Mouse (Mus musculus) layer of hippocampus, postnatal 25 days (tissue): ENCODE data around the gene Arih2. TPM values are rescaled to one million over a fixed set of nuclear protein-coding genes. Genes with fewer than 3 reads are reported as not detected.
"Not testable (repeated sequence)": the region's sequence is repeated elsewhere in the genome, so short reads cannot be mapped to it uniquely, and the experiment has no call there.

Experiments used
- DNase-seq, 2 experiments: peaks; one replicate each; pipeline ENCODE4 v3.0.0; 2022; ENCODE audit warnings: mixed read lengths in 2 of 2, low spot score in 1 of 2; ENCODE audit errors: extremely low spot score in 1 of 2
- total RNA-seq, 2 experiments: library from RNA; stranded (reverse); gene quantifications; 2 replicates each; pipeline ENCODE4 v1.2.3; 2021

The Arih2 gene
- total RNA-seq, result 10 to 100 TPM; 49.3 to 53.9 TPM

DNA sequence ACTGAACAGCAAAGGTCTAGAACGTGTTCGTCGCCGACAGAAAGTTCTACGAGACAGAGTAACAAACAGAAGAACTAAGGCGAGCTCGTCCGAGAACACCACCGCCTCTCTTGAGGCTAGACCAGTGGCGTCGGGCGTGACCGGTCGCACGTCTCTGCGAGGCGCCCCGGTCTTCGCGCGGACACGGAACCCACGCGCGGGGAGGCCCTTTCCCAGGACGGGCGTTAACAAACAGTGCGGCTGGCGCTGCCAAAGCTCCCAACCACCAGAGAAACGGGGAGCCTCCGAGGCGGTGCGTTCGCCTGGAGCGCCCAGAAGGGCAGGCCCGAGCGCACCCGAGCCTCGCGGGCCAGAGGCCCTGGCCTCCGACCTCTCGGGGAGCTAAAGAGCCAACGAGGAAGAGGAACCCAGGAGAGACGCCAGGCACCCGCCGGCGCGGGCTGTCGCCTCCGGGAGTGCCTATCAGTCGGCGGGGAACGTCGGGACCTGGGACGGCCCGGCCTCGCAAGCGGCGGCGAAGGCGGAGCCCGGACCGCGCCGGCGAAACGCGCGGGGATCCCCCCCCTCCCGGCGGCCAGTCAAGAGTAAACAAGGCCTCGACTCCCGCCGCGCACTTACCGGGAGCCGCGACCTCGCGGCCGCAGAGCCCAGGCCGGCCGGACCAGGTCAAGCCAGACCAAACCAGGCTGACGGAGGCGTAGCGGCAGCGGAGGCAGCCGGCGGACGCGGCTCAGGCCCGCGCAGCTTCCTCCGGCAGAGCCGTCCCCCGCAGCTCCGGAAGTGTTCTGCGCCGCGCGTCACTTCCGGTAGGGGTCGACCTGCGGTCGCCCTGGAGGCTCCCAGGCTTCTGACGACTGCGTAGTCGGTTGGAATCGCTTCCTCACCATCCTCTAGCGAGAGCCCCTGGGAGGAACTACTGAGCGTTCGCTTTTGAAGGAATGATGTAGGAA lies at the start of gene Arih2:
Gene Arih2, minus strand, starts transcription at position 776 of the 950 bp plus-strand sequence.
- DNase-seq, result peak; percentile 78 to 92

DNA sequence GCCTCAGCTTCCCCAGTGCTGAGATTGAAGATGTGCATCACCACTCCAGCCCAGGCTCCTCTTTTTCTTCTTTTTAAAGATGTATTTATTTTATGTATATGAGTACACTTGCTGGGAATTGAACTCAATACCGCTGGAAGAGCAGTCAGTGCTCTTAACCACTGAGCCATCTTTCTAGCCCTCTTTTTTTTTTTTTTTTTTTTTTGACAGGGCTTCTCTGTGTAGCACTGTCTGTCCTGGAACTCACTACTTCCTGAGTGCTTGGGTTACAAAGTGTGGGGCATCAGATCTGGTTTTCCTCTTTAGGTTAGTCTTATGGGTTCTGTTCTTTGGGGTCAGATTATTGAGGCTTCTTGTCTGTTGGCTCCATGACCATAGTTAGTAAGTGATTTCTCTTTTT lies 45.3 kb upstream of the Arih2 start:
- DNase-seq, result no peak

DNA sequence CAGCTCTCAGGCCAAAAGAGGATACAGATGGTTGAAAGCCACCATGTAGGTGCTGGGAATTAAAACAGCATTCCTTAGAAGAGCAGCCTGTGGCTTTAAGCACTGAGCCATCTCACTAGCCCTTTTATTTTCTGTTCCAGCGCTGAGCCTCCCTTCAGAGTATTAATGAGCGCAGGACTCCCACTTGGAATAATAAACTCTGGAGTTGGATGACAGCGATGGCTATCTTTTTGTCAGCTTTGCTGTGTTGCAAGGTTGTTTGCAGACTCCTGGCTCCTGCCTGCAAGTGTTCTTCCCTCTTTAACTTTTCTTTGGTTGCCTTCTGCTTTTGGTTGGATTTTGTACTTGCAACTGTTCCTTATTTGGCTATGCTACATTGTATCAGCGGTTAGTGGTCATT lies 44.8 kb upstream of the Arih2 start:
- DNase-seq, result no peak

DNA sequence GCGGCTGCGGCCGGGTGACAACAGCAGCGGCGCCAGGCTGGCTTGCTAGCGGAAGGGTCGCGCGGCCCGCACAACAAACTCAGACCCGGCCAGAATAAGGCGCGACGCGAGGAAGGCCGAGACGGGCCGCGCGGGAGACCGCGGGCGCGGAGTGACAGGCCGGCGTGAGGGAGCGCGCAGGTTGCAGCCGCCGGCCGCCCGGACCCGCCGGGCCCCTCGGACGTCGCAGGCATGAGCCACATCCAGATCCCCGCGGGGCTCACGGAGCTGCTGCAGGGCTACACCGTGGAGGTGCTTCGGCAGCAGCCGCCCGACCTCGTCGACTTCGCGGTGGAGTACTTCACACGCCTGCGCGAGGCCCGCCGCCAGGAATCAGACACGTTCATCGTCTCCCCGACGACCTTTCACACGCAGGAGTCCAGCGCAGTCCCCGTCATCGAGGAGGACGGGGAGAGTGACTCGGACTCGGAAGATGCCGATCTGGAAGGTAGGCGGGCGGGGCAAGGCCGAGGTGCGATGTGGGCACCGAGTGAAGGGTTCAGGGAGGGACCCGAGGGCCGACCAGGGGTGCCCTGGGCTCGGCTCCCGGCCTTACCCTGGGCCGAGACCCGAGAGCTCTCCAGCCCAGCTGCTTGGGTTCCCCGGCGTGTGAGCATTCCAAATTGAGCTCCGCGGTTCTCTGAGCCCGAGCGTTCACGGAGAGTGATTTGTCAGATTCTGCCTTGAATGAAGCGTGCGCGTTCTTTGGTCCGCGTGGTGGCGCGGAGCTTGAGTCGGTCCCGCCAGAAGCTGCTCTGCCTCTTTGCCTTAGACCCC lies 43.2 kb upstream of the Arih2 start:
- DNase-seq, result peak; percentile 54 to 59

DNA sequence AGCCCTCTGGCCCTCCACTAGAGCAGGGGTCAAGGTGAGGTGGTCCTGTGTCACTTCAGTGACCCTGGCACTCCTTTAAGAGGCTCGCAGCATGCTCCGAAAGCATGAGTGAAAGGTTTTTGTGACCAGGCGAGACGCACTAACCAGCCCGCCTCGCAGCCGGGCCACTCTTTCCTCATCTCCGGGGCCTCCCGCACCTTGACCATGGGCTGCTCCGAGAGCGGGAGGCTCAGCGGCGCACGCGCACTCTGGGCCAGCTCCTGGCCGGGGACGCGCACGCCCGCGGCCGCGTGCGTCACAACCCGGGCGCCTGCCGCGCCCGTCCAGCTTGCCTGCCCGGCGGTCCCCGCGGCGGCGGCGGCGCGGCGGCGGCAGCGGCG lies 42.6 kb upstream of the Arih2 start:
- DNase-seq, result peak; percentile 71 to 79

DNA sequence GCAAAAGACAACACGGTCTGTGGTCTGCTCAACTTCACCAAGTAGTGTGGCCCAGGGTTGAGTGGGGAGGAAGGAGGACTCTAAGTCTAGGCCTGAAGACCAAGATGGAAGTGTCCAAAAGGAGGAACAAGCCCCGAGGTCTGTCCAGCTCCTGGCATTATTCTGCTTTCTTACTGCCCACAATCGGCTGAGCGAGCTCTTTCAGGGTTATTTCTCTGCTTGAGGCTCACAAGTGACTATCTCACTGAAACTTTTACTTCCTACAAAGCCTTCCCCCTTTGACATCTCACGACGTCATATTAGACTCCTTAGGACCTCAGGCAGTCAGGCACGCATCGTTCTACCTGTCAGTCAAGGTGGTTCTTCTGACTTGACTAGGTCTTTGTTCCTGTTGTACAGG lies 42.2 kb upstream of the Arih2 start:
- DNase-seq, result no peak

DNA sequence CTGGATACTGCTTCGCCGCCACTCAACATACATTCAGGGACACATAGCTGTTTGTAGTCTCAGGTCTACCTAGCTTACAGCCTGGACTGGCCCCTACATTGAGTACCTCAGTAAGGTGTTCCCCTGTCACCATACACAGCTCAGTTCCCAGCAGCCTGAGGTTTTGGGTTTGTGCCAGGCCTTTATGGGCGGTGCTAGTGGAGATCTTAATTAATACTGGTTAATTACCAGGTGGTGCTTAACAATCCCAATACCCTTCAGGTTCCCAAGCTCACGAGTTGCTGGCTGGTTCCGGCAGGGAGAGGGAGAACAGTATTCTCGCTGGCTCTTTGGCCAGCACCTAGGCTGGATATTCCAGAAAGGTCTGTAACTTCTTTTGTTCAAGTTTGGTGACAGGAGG lies 41.7 kb upstream of the Arih2 start:
- no peak for DNase-seq

DNA sequence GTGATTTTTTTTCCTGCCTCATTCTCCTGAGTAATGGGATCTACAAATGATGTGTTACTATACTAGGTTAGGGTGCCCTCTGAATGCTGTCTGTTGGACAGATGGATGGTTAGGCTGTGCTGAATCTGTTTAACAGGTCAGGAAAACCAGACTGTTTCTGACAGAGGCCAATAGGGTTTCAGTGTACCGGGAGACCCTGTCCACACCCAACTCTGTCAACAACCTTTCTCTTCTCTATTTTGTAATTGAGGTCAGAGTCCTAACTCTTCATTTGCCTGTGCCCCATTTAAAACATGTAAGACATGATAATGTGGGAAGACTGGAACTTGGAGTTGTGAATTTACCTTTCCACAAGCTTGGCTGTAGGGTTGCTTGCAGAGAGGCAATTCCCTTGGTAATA lies 40.8 kb upstream of the Arih2 start:
- no peak for DNase-seq

DNA sequence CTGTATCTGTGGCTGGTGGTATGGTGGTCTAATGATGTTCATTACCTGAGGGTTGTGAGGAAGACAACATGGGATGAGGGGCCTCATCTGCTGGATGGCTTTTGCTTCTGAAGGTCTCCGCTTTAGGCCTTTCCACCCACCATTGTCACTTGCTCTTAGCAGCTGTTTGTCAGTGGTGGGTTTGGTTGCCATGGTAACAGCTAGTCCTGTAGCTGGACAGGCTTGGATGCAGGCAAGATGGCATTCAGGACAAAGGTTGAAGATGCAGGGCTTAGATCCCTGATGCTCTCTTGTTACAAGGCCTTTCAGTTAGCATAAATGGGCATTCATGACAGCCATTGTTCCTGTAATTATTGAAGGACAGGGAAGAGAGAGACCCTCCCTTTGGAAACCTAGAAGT lies 39.9 kb upstream of the Arih2 start, which contains the start of gene Prkar2a:
Gene Prkar2a, plus strand, starts transcription at position 209 of the 400 bp plus-strand sequence.
- no peak for DNase-seq

DNA sequence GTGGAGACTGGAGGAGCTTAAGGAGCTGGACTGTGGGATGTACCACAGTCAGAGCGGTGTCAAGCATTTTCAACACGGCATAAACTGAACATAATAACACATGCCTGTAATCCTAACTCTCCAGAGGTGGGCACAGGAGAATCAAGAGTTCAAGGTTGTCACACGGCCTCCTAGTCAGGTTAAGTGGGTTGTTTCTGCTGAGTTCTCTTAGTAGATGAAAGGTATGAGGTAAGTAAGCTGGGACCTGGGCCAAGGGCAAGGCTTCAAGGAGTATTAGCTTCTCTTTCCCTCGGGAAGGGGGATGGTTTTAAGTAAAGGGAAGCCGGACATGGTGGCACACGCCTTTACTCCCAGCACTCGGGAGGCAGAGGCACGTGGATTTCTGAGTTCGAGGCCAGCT lies 39.3 kb upstream of the Arih2 start:
- DNase-seq, result no peak

DNA sequence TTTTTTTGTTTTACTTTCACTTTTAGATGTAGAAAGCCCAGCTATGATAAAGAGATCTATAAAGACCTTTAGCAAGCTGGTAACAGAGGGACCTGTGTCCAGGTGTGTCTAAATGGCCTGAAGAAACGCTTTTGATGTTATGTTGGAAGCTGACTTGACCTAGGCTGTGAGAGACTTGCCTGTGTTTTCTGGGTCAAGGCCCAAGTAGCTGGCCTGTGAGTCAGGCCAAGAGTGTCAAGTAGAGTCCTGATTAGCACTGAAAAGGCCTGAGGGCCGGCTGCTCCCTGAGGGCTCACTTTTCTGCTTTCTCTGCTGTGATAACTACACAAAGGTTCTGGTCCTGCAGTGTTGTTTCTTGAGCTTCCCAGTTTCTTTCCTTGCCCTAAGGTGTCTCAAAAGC lies 38.5 kb upstream of the Arih2 start:
- no peak for DNase-seq

DNA sequence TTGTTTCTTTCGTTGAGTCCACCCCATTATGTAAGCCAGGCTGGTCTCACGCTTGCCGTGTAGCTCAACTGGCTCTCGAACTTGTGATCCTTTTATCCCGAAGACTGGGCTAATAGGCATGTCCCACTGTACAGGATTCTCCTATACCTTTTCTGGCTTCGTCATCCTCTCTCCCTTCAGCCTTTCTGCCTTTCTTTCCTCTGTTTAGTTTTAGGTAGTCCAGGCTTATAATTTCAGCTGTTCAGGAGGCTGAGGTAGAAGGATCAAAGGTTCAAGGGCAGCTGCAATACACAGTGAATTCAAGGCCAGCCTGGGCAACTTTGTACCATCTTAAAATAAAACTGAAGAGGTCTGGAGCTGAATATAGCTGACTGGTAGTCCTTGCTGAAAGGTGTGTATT lies 38.0 kb upstream of the Arih2 start:
- no peak for DNase-seq

DNA sequence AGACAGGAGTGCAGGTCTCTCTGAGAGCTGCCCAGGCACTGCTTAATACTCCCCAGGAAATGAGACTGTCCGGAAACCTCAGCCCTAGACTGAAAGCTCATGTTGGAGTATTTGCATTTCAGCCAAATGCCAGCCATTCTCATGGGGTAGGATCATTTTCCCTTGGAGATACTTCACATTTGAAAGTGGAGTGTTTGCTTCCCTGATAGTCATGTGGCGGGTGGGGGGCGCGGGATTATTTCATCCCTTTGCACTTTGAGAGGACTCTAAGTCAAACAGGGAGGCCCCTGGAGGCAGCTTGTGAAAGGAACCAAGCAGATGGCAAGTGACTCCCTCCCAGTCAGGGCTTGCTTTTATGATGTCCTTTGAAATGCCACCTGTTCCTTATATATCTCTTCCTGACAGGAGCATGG lies 37.3 kb upstream of the Arih2 start:
- DNase-seq, result no peak

DNA sequence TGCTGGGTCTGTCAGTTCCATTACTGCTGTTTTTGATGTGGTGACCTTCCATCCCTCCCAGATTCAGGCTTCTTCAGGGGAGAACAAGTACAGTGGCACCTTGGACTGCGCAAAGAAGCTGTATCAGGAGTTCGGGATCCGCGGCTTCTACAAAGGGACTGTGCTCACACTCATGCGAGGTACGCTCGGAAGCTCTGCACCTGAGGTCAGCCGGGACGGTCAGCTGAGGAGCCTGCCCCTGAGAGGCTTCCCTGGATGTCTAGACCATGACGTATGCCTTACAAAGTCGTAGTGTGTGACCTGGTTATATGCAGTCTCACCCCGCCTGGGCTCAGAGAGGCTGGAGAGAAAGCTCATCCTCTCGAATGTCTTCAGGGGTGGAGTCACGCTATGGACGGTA lies 30.8 kb upstream of the Arih2 start:
- DNase-seq, result no peak

DNA sequence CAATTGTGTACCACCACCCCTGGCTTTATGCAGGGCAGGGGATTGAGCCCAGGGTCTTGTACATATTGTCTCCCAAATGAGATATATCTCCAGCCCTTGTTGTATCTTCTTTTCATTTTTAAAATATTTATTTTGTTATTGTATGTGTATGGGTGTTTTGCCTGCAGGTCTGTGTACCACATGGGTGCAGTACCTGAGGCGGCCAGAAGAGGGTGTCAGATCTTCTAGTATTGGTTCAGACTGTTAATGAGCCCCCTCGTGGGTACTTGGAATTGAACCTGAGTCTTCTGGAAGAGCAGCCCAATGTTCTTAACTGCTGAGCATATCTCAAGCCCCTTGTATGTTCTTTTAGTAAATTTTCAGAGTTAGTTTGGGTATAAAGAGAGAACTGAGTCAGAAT lies 24.0 kb upstream of the Arih2 start:
- DNase-seq, result no peak

DNA sequence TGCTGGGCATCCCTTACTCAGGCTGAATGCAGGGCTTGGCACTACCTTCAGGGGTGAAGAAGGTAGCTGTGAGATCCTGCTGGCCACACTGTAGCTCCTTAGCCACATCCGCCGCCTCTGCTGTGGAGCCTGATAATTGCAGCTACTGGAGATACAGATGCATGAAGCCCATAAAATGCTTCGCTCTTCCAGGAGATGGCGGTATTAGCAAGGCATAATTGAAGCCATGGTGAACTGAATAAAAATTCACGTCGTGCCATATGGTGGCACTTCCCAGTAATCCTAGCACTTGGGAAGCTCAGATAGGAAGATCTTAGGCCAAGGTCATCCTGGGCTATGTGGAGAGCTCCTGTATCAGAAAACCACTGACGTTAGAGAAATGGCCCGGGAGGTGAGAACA lies 20.7 kb upstream of the Arih2 start:
- no peak for DNase-seq

DNA sequence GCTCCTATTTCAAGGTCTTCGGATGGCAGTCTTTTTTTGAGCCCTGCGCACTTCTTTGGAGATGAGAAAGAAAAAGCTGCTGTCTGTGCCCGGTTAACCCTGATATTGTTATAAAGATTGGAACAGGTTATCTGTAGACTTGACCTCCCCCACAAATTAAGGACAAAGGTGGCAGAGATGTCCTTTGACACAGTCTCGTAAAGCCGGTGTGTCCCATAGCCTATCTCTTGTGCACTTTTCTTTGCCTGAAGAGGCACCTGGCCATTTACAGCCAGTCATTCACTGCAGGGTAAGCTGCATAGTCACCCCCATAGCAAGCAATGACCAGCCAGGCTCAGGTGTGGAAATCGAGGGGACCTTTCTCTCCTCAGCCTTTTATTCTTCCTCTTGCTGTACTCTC lies 13.5 kb upstream of the Arih2 start:
- no peak for DNase-seq

DNA sequence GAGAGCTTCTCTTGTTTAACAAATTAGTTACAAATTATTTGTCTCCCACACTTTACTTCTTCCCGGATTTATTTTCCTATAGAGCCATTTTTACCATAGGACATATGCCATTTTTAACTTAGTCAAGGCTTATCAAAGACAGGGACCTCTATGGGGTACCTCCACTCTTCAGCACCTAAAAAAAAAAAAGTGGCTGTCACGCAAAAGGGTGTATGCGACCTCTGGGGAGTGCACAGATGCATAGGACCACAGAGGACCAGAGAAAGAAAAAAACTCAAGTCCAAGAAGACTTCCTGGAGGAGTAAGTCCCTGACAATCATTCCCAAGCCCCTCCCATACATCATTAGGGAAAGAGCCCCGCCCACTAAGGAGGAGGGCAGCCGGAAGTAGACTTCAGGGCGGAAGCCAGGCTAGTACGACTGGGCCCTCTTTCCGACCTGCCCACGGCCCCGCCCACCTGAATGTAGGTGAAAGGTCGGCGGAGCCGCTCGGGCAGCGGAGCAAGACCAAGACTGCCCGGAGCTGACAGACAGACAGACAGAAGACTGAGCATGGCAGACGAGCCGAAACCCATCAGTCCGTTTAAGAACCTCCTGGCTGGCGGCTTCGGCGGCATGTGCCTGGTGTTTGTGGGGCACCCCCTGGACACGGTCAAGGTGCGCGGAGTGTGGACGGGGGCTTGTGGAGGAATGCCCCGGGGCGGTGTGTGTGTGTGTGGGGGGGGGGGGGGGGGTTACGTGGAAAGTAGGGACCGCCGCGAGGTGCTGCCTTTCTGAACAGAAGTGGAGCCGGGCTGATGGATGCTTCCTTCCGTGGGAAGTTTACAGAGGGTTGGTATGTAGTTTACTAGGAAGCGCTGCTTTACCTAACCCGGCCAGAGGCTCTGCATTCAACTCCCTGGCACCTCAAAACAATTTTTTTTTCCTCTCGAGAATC lies 12.8 kb upstream of the Arih2 start, which contains the start of gene Slc25a20:
Gene Slc25a20, plus strand, starts transcription at position 412 of the 936 bp plus-strand sequence.
- DNase-seq, result peak; percentile 21 to 54

DNA sequence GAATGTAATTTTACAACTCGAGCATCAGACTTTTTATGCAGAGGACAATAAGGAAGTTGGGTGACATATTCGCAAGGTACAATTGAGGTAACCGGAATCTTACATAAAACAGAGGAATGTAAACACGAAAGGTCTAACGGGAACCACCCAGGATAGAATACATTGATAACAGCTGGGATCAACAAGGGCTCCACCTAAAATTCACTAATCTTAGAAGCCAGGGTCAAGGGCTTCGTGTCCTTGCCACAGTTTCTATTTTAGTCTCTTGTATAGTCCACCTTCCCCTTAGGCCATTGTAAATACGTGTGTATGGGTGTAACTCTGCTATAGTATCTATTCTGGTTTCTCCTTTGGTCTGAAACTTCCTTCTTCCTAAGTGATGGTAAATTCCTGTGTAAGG lies 6.7 kb upstream of the Arih2 start:
- DNase-seq, result not testable (repeated sequence)
